Mouse (Mus musculus): ENCODE results near the gene Frmpd3. TPM values are rescaled to one million over a fixed set of nuclear protein-coding genes. Genes with fewer than 3 reads are reported as not detected.

The Frmpd3 gene
- polyA plus RNA-seq, 1 experiment from 2014 or later = 0.06 TPM

GRCm38 (mm10) chrX:140406501-140406900 is 64.4 kb downstream of the Frmpd3 start:
- Histone ChIP-seq H3K4me2 (no peak overlapping the region), H3K4me3 (no peak overlapping the region), H3K27ac (ENCODE audit: poor library complexity, severe bottlenecking) (no peak overlapping the region), H3K9ac (no peak overlapping the region), H3K9me3 (replicated peaks) (no peaks in the 10 kb centered on the region), H3K4me1 (replicated peaks) (no peaks in the 10 kb centered on the region), H3K36me3 (no peaks in the 10 kb centered on the region), H3K27me3 (replicated peaks) (peaks cover 2% of the 10 kb centered on the region; the same call in 1 of the 2 replicates)
- no peak for ATAC-seq (ENCODE audit: insufficient number of reproducible peaks, low FRiP score)

DNA sequence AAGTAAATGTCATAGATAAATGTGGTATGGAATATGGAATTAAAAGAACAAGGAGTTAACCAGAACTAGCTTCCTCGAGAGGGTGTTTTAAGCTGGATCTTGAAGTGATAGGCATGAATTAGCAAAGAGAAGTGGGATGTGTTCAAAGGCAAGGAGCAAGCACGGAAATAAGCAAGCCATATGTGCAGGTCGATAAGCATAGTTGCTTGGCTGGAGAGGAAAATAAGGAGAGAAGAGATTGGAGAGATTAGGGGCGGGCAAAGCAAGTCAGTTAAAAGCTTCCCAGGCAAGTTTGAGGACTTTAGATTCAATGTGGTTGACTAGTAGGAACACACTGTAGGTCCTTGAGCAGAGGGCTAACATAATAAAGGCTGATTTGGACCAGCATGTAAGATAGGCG is 65.5 kb downstream of the Frmpd3 start:
- H3K4me1 ChIP-seq (replicated peaks) = no peaks in the 10 kb centered on the region
- peaks cover 2% of the 10 kb centered on the region; the same call in 1 of the 2 replicates for H3K27me3 ChIP-seq (replicated peaks)
- 68% methylated on average over 5 of the region's 5 CpGs for WGBS

DNA sequence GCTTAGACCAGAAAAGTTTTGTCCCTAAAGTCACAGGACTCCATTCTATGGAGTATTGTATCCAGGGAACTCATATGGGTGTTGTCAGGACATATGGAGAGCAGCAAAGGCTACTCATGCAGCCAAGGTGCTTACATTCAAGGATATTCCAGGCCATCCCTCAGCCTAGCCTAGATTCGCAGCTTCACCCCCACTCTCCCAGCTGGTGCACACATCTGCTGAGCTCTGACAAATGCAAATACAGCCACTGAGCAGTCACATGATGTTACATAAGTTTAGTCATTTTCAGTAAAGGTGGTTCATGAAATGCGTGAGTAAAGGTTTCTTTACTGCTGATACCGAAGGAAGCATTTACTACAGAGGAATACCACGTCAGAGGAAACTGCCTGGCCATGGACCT is 76.4 kb downstream of the Frmpd3 start:
- H3K4me2 ChIP-seq = no peak overlapping the region
- no peak for ATAC-seq (ENCODE audit: insufficient number of reproducible peaks, low FRiP score)
- no peak overlapping the region for H3K4me3 ChIP-seq
- no peak overlapping the region for H3K9ac ChIP-seq
- WGBS = 83% methylated on average over 4 of the region's 4 CpGs
- no peaks in the 10 kb centered on the region for H3K4me1 ChIP-seq (replicated peaks)
- no peaks in the 10 kb centered on the region; the same call in 1 of the 2 replicates for H3K27me3 ChIP-seq (replicated peaks)
- no peaks in the 10 kb centered on the region for H3K36me3 ChIP-seq
- H3K27ac ChIP-seq (ENCODE audit: poor library complexity, severe bottlenecking) = no peak overlapping the region
- H3K9me3 ChIP-seq (replicated peaks) = 0 out of 2 replicates have a peak, but pooled peaks cover 2% of the 10 kb centered on the region

More for the DNA sequence above, 65.5 kb downstream of the Frmpd3 start:
- Histone ChIP-seq H3K4me2 (no peak overlapping the region), H3K9ac (no peak overlapping the region), H3K9me3 (replicated peaks) (no peaks in the 10 kb centered on the region), H3K27ac (ENCODE audit: poor library complexity, severe bottlenecking) (no peak overlapping the region), H3K4me3 (no peak overlapping the region), H3K36me3 (no peaks in the 10 kb centered on the region)
- ATAC-seq (ENCODE audit: insufficient number of reproducible peaks, low FRiP score) = no peak

DNA sequence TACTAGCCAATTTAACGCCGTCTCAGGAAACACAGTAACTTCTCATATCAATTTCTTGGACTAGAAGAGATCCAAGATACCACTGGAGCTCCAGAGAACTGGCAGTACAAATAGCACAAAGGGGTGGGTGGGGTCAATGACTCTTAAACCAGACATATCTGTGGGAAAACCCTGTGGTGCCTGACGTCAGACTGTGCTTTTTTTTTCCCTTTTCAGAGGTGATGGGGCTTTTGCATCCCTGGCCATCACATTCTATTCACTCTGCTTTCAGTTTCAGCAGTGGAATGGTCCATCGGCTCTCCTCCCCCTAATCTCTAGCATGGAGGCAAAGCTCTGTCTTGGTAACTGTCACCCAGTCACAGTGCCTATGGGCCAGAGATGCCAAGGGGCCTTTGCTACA is 85.1 kb downstream of the Frmpd3 start:
- H3K27me3 ChIP-seq (replicated peaks) = peaks cover 6% of the 10 kb centered on the region; the same call in 1 of the 2 replicates
- no peaks in the 10 kb centered on the region for H3K9me3 ChIP-seq (replicated peaks)
- H3K4me1 ChIP-seq (replicated peaks) = no peaks in the 10 kb centered on the region
- ATAC-seq (ENCODE audit: insufficient number of reproducible peaks, low FRiP score) = no peak
- no peak overlapping the region for H3K9ac ChIP-seq
- no peak overlapping the region for H3K4me3 ChIP-seq
- no peaks in the 10 kb centered on the region for H3K36me3 ChIP-seq
- H3K27ac ChIP-seq (ENCODE audit: poor library complexity, severe bottlenecking) = no peak overlapping the region
- no peak overlapping the region for H3K4me2 ChIP-seq
- 64% methylated on average over 4 of the region's 4 CpGs for WGBS

DNA sequence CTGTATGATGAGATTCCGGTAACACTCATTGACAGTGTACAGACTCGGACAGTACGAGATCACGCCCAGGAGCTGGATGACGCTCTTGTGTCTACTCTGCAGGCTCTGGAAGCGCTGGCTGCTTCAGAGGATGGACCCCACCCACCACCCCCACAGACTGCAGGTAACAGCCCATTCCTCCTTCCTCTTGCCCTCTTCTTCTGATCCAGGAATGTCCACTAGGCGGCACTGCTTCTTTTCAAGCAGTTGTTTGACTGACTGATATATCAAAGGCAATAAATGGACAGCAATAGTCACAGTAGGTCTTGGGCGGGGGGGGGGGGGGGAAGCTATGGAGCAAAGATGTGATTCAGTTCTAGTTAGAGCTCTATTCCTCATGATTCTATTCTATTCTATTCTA is 86.2 kb downstream of the Frmpd3 start:
- Histone ChIP-seq H3K4me1 (replicated peaks) (no peaks in the 10 kb centered on the region), H3K4me3 (no peak overlapping the region), H3K27ac (ENCODE audit: poor library complexity, severe bottlenecking) (no peak overlapping the region), H3K4me2 (no peak overlapping the region), H3K36me3 (no peaks in the 10 kb centered on the region), H3K9me3 (replicated peaks) (no peaks in the 10 kb centered on the region), H3K27me3 (replicated peaks) (peaks cover 12% of the 10 kb centered on the region; the same call in 1 of the 2 replicates), H3K9ac (no peak overlapping the region)
- no peak for ATAC-seq (ENCODE audit: insufficient number of reproducible peaks, low FRiP score)
- WGBS = 63% methylated on average over 8 of the region's 8 CpGs

DNA sequence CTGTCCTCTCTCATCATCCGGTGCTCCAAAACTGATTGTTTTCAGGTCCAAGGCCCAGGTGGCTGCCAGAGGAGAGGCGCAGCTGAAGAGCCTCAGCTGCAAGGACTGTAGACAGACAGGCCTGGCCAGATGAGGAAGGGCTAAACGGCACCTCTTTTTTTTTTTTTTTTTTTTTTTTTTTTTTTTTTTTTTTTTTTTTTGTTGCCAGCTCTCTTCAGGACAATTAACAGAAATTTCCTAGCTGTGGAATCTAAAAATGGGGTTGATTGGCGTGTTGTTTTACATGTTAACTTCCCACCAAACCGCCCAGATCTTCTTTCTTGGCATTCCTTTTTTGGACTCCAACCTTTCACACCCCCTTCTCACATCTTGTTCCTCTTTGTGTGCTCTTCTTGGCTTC is 87.9 kb downstream of the Frmpd3 start:
- no peak for ATAC-seq (ENCODE audit: insufficient number of reproducible peaks, low FRiP score)

DNA sequence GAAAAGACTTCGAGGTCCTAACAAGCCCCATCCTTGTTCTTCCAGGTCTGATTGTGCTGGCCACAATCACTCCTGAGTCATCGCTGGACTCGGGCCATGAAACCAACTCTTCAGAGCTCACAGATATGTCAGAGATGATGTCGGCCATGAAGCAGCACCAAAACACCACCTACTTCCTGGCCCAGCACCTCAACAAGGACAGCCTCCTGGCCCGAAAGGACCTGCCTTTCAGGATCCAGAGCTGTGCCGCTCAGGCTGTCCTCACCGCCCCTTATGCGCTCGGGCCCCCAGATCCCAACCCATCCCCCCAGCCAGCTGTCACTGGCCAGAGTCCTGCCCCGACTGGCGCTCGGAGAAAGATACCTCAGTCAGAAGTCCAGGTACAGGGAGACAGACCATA is 88.4 kb downstream of the Frmpd3 start:
- 77% methylated on average over 12 of the region's 12 CpGs for WGBS
- Histone ChIP-seq H3K4me1 (replicated peaks) (no peaks in the 10 kb centered on the region), H3K36me3 (no peaks in the 10 kb centered on the region), H3K9ac (no peak overlapping the region), H3K27ac (ENCODE audit: poor library complexity, severe bottlenecking) (no peak overlapping the region), H3K4me3 (no peak overlapping the region), H3K4me2 (no peak overlapping the region), H3K27me3 (replicated peaks) (peaks cover 33% of the 10 kb centered on the region), H3K9me3 (replicated peaks) (no peaks in the 10 kb centered on the region)
- ATAC-seq (ENCODE audit: insufficient number of reproducible peaks, low FRiP score) = 0 out of 2 replicates have a peak, but pooled peaks have one; percentile 25

More for the DNA sequence above, 87.9 kb downstream of the Frmpd3 start:
- no peak overlapping the region for H3K4me3 ChIP-seq
- no peaks in the 10 kb centered on the region for H3K4me1 ChIP-seq (replicated peaks)
- H3K27ac ChIP-seq (ENCODE audit: poor library complexity, severe bottlenecking) = no peak overlapping the region
- no peak overlapping the region for H3K9ac ChIP-seq
- WGBS = 79% methylated on average over 5 of the region's 5 CpGs
- H3K36me3 ChIP-seq = no peaks in the 10 kb centered on the region
- H3K4me2 ChIP-seq = no peak overlapping the region
- no peaks in the 10 kb centered on the region for H3K9me3 ChIP-seq (replicated peaks)
- peaks cover 29% of the 10 kb centered on the region for H3K27me3 ChIP-seq (replicated peaks)

DNA sequence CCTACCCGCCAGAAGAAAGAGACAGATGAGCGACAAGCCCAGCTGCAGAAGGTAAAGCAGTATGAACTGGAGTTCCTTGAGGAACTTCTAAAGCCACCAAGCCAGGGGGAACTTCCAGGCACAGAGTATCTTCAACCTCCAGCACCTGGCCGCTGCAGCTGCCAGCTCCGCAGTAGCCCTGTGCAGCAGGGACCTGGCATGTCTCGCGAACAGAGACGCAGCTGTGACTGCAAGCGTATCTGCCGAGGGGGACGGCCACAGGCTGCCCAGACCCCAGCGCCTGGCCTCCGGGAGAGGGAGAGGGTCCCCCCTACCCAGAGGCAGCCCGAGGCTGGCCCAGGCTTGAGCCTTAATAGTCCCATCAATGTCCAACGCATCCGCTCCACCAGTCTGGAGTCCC is 89.9 kb downstream of the Frmpd3 start:
- no peak overlapping the region for H3K4me3 ChIP-seq
- H3K27me3 ChIP-seq (replicated peaks) = peaks cover 41% of the 10 kb centered on the region
- H3K4me1 ChIP-seq (replicated peaks) = no peaks in the 10 kb centered on the region
- H3K36me3 ChIP-seq = no peaks in the 10 kb centered on the region
- H3K4me2 ChIP-seq = no peak overlapping the region
- no peak overlapping the region for H3K27ac ChIP-seq (ENCODE audit: poor library complexity, severe bottlenecking)
- 74% methylated on average over 15 of the region's 15 CpGs for WGBS
- no peak for ATAC-seq (ENCODE audit: insufficient number of reproducible peaks, low FRiP score)
- H3K9me3 ChIP-seq (replicated peaks) = no peaks in the 10 kb centered on the region
- no peak overlapping the region for H3K9ac ChIP-seq

- Histone ChIP-seq H3K4me1 (replicated peaks) (no peaks in the 10 kb centered on the region), H3K9me3 (replicated peaks) (no peaks in the 10 kb centered on the region), H3K27me3 (replicated peaks) (peaks cover 41% of the 10 kb centered on the region), H3K9ac (no peak overlapping the region), H3K4me3 (no peak overlapping the region), H3K36me3 (no peaks in the 10 kb centered on the region), H3K27ac (ENCODE audit: poor library complexity, severe bottlenecking) (no peak overlapping the region), H3K4me2 (peak overlapping the region; percentile 36; the same call in 1 of the 2 replicates)
- ATAC-seq (ENCODE audit: insufficient number of reproducible peaks, low FRiP score) = no peak
- 75% methylated on average over 11 of the region's 11 CpGs for whole genome bisulfite sequencing
Observed at GRCm38 (mm10) chrX:140432786-140433185, 90.7 kb downstream of the Frmpd3 start.

- Histone ChIP-seq H3K4me1 (replicated peaks) (no peaks in the 10 kb centered on the region), H3K9ac (no peak overlapping the region), H3K4me2 (no peak overlapping the region), H3K4me3 (no peak overlapping the region), H3K27me3 (replicated peaks) (peaks cover 34% of the 10 kb centered on the region), H3K9me3 (replicated peaks) (no peaks in the 10 kb centered on the region), H3K27ac (ENCODE audit: poor library complexity, severe bottlenecking) (no peak overlapping the region), H3K36me3 (no peaks in the 10 kb centered on the region)
- no peak for ATAC-seq (ENCODE audit: insufficient number of reproducible peaks, low FRiP score)
Observed at GRCm38 (mm10) chrX:140437906-140438305, 95.8 kb downstream of the Frmpd3 start.

DNA sequence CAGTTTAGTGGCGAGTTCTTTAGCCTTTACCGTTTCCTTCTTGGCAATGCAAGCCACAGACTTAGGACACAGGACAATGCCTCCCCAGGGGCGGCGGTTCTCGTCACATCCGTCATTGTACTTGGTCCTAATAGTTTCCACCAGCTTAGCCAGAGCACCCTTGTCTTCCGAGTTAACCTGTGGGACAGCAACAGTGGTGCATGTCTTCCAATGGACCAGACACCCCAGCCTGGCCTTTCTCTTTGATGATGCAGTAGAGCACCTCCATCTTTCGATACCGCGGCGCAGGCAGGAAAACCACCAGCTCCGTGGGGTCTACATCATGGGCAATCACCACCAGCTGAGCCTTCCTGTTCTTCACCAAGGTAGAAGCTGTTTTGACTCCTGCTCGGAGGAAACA is 103.5 kb downstream of the Frmpd3 start:
- no peaks in the 10 kb centered on the region for H3K9me3 ChIP-seq (replicated peaks)
- H3K4me3 ChIP-seq = no peak overlapping the region
- ATAC-seq (ENCODE audit: insufficient number of reproducible peaks, low FRiP score) = no peak
- no peak overlapping the region for H3K27ac ChIP-seq (ENCODE audit: poor library complexity, severe bottlenecking)
- H3K4me1 ChIP-seq (replicated peaks) = no peaks in the 10 kb centered on the region
- H3K4me2 ChIP-seq = no peak overlapping the region
- 0 out of 2 replicates have a peak, but pooled peaks cover 3% of the 10 kb centered on the region for H3K27me3 ChIP-seq (replicated peaks)
- WGBS = 71% methylated on average over 13 of the region's 13 CpGs
- no peaks in the 10 kb centered on the region for H3K36me3 ChIP-seq
- H3K9ac ChIP-seq = no peak overlapping the region

DNA sequence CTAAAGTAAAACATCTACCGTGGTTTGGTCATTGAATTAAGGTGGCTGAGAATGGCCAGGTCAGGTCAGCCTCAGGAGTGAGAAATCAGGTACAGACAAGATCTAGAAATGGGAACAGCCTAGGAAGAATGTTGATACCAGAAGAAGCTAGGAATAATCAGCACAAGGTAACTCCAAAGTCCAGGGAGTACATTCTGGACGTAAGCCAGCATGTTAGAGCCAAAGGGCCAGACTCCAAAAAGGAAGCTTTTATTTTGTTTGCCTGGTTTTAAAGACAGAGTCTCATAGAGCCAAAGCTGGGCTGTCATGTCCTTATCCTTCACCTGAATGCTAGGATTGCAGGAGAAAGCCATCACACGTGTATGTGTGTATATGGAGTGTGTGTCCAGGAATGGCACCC is 108.0 kb downstream of the Frmpd3 start:
- Histone ChIP-seq H3K4me2 (no peak overlapping the region), H3K27me3 (replicated peaks) (0 out of 2 replicates have a peak, but pooled peaks cover 3% of the 10 kb centered on the region), H3K9me3 (replicated peaks) (no peaks in the 10 kb centered on the region), H3K4me1 (replicated peaks) (no peaks in the 10 kb centered on the region), H3K36me3 (no peaks in the 10 kb centered on the region), H3K27ac (ENCODE audit: poor library complexity, severe bottlenecking) (no peak overlapping the region), H3K9ac (no peak overlapping the region), H3K4me3 (no peak overlapping the region)
- 70% methylated on average over 3 of the region's 3 CpGs for WGBS
- no peak for ATAC-seq (ENCODE audit: insufficient number of reproducible peaks, low FRiP score)

All from heart, embryonic 12.5 days (tissue).